8 mouse cellular contexts compared by ENCODE assay signal in genomic region chr6:73153675-73154074, GRCm38 (mm10).
A peak's percentile ranks its signal among the peaks of the same experiment; 100 is the strongest.
DNase-seq lines count a peak whose midpoint lies in the region; ATAC-seq and TF ChIP-seq lines count a peak whose summit lies in the region.

No protein-coding gene starts in this region.

- peak; percentile 62 for TF ChIP-seq CTCF in ES-Bruce4 (IDR thresholded peaks at IDR 0.05; ENCODE audit: low read depth, low read length)

- no peak overlapping the region for H3K4me3 ChIP-seq in ES-Bruce4 (ENCODE audit: low read depth, low read length)
- no peak overlapping the region for H3K4me3 ChIP-seq in forebrain, embryonic 14.5 days (ENCODE audit: low read depth, low read length)

- 0% methylated on average over 1 of the region's 1 CpGs for WGBS in forebrain, embryonic 14.5 days

- no peak for TF ChIP-seq EP300 in ES-Bruce4 (IDR thresholded peaks at IDR 0.05; ENCODE audit: insufficient read depth, low read depth, low read length)

- peak; percentile 49 for DNase-seq in c-Kit-positive CD71-positive TER-119-negative erythroid progenitor cells, embryonic 14.5 days (ENCODE audit: low read depth)
- peak; percentile 94 for DNase-seq in forebrain, embryonic 14.5 days (ENCODE audit: low spot score)
- DNase-seq in layer of hippocampus, adult 8-10 months (ENCODE audit: low spot score in 2 of 2), result peak; percentile 80 to 92
- DNase-seq in lung, postnatal 10 days, result peak; percentile 86
- peak; percentile 94 for DNase-seq in retina, embryonic 14.5 days (ENCODE audit: low spot score)
- DNase-seq in thymus, postnatal 25 days, result peak; percentile 76

- no peak for TF ChIP-seq POLR2A in ES-Bruce4 (IDR thresholded peaks at IDR 0.05; ENCODE audit: insufficient read depth, low read length)

- no peaks in the 10 kb centered on the region for H3K36me3 ChIP-seq in ES-Bruce4 (ENCODE audit: control insufficient read depth, insufficient read depth, low read length, poor library complexity, severe bottlenecking)
- no peaks in the 10 kb centered on the region for H3K36me3 ChIP-seq in forebrain, embryonic 14.5 days (ENCODE audit: control insufficient read depth, insufficient read depth, low read length)

- no peak overlapping the region for H3K4me2 ChIP-seq in forebrain, embryonic 14.5 days (ENCODE audit: low read length)

- H3K27me3 ChIP-seq in ES-Bruce4 (ENCODE audit: control insufficient read depth, insufficient read depth, low read length, poor library complexity, severe bottlenecking), result no peaks in the 10 kb centered on the region
- no peaks in the 10 kb centered on the region for H3K27me3 ChIP-seq in forebrain, embryonic 14.5 days (replicated peaks; ENCODE audit: control insufficient read depth, insufficient read depth, low read length)

- peak; percentile 92 for ATAC-seq in forebrain, embryonic 14.5 days
- ATAC-seq in hematopoietic stem cell, adult 5-6 weeks (replicated peaks in 1 of 2; ENCODE audit: insufficient read depth in 1 of 2, low FRiP score in 2 of 2, low TSS enrichment in 1 of 2, low read depth in 1 of 2, poor library complexity in 2 of 2, severe bottlenecking in 2 of 2), result peak; percentile 91 to 92

- H3K27ac ChIP-seq in ES-Bruce4 (ENCODE audit: insufficient read depth, low read length), result no peak overlapping the region
- no peak overlapping the region for H3K27ac ChIP-seq in forebrain, embryonic 14.5 days (ENCODE audit: low read depth, low read length)

- no peaks in the 10 kb centered on the region for H3K9me3 ChIP-seq in ES-Bruce4 (replicated peaks; ENCODE audit: control insufficient read depth, insufficient read depth, low read length, poor library complexity, severe bottlenecking)
- no peaks in the 10 kb centered on the region for H3K9me3 ChIP-seq in forebrain, embryonic 14.5 days (replicated peaks; ENCODE audit: control insufficient read depth, low read length)

- H3K9ac ChIP-seq in ES-Bruce4 (ENCODE audit: low read depth, poor library complexity, severe bottlenecking), result no peak overlapping the region
- no peak overlapping the region for H3K9ac ChIP-seq in forebrain, embryonic 14.5 days (ENCODE audit: low read length)

- no peaks in the 10 kb centered on the region for H3K4me1 ChIP-seq in ES-Bruce4 (ENCODE audit: control insufficient read depth, insufficient read depth, low read length)
- no peaks in the 10 kb centered on the region for H3K4me1 ChIP-seq in forebrain, embryonic 14.5 days (ENCODE audit: control insufficient read depth, insufficient read depth, low read length)
